Comparison of ENCODE assay signal across 9 mouse cellular contexts in the genomic region with DNA sequence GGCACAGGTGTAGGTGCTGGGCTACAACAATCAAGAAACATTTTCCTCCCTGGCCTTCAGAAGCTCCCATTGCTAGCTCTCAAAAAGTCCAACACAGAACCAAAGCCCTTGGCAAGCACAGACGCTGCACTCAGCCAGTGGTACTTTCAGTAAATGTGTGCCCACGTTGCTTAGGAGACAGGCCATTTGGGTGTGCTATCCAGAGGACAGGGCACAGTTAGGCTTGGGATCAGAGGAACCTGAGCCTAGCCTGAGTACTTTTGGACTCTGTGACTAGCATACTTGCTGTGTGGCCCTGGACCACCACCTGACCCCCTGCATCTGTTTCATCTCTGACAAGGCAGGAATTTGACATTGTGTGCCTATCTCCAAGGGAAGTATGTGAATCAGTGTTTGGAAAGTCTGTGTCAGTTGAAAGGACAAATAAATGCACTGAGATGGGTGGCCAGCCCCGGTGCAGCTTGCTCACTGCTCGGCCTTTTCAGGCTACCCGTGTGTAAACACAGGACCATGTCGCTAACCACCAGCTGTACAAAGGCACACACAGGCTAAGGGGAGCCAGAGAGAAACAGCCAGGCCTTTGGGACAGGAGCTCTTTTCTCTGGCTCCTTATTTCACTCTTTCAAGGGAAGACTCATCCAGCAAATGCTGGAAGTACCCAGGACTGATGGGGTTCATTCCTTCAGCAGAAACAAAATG. TPM values are rescaled to one million over a fixed set of nuclear protein-coding genes. Genes with fewer than 3 reads are reported as not detected.
DNase-seq lines count a peak whose midpoint lies in the region; ATAC-seq lines count a peak whose summit lies in the region.
"Had no signal": no experiment of that assay in that cellular context is flagged by ENCODE, and none has a peak within 500 bp of the region (broad histone marks: within the 10 kb centered on the region; RNA-seq: fewer than 3 reads in every experiment).

No protein-coding gene starts in this region.

- H3K4me1 ChIP-seq in intestine, embryonic 15.5 days (replicated peaks): no peaks in the 10 kb centered on the region
- 0 out of 2 replicates have a peak, but pooled peaks cover 5% of the 10 kb centered on the region for H3K4me1 ChIP-seq in intestine, embryonic 16.5 days (ENCODE audit: control insufficient read depth, insufficient read depth, low read length)
- H3K4me1 ChIP-seq in neural tube, embryonic 11.5 days (ENCODE audit: control insufficient read depth, insufficient read depth, low read length): no peaks in the 10 kb centered on the region

- WGBS in intestine, embryonic 15.5 days: 25% methylated on average over 6 of the region's 6 CpGs
- WGBS in intestine, embryonic 16.5 days: 23% methylated on average over 6 of the region's 6 CpGs
- 58% methylated on average over 6 of the region's 6 CpGs for WGBS in neural tube, embryonic 11.5 days

- H3K9me3 ChIP-seq in intestine, embryonic 15.5 days: no peaks in the 10 kb centered on the region
- H3K9me3 ChIP-seq in intestine, embryonic 16.5 days (ENCODE audit: control insufficient read depth, low read length): no peaks in the 10 kb centered on the region
- no peaks in the 10 kb centered on the region for H3K9me3 ChIP-seq in neural tube, embryonic 11.5 days (ENCODE audit: control insufficient read depth, low read length)

- ATAC-seq in cerebellum, adult (ENCODE audit: insufficient number of reproducible peaks, low FRiP score, low TSS enrichment): 0 out of 2 replicates have a peak, but pooled peaks have one; percentile 2
- ATAC-seq in intestine, embryonic 15.5 days: peak; percentile 57
- no peak for ATAC-seq in intestine, embryonic 16.5 days
- ATAC-seq in neural tube, embryonic 11.5 days (ENCODE audit: insufficient read depth, low FRiP score, low TSS enrichment): no peak
- ATAC-seq: intestine, postnatal 0 days had no signal

- no peak for DNase-seq in cerebellum, adult 9-10 months
- peak; percentile 18 for DNase-seq in neural tube, embryonic 11.5 days (ENCODE audit: low spot score)
- DNase-seq in neural tube, embryonic 10.5 days (ENCODE audit: extremely low spot score, low spot score): no peak
- DNase-seq in urinary bladder, adult 2 months (ENCODE audit: low spot score): no peak
- no peak for DNase-seq in ovary, postnatal 14 days (ENCODE audit: low spot score)

- H3K27ac ChIP-seq in intestine, embryonic 15.5 days: 0 out of 2 replicates have a peak overlapping the region, but pooled peaks have one; percentile 22
- H3K27ac ChIP-seq in intestine, embryonic 16.5 days (ENCODE audit: low read length): no peak overlapping the region
- H3K27ac ChIP-seq in neural tube, embryonic 11.5 days (ENCODE audit: low read depth, low read length): no peak overlapping the region

- H3K9ac ChIP-seq in intestine, embryonic 15.5 days: no peak overlapping the region
- no peak overlapping the region for H3K9ac ChIP-seq in intestine, embryonic 16.5 days (ENCODE audit: low read depth, low read length)
- no peak overlapping the region for H3K9ac ChIP-seq in neural tube, embryonic 11.5 days (ENCODE audit: low read length)

- H3K4me2 ChIP-seq in intestine, embryonic 15.5 days (replicated peaks): no peak overlapping the region
- no peak overlapping the region for H3K4me2 ChIP-seq in intestine, embryonic 16.5 days (ENCODE audit: low read depth, low read length)
- no peak overlapping the region for H3K4me2 ChIP-seq in neural tube, embryonic 11.5 days (ENCODE audit: low read depth)

- H3K36me3 ChIP-seq in intestine, embryonic 15.5 days: no peaks in the 10 kb centered on the region
- no peaks in the 10 kb centered on the region for H3K36me3 ChIP-seq in intestine, embryonic 16.5 days (ENCODE audit: control insufficient read depth, insufficient read depth, low read length)
- H3K36me3 ChIP-seq in neural tube, embryonic 11.5 days (ENCODE audit: control insufficient read depth, insufficient read depth, low read length): no peaks in the 10 kb centered on the region

- H3K4me3 ChIP-seq in intestine, embryonic 15.5 days (replicated peaks): no peak overlapping the region
- no peak overlapping the region for H3K4me3 ChIP-seq in intestine, embryonic 16.5 days (ENCODE audit: low read length)
- no peak overlapping the region for H3K4me3 ChIP-seq in neural tube, embryonic 11.5 days (ENCODE audit: low read depth, low read length)

- H3K27me3 ChIP-seq in intestine, embryonic 15.5 days (replicated peaks): no peaks in the 10 kb centered on the region
- H3K27me3 ChIP-seq in intestine, embryonic 16.5 days (replicated peaks; ENCODE audit: control insufficient read depth, insufficient read depth, low read length): no peaks in the 10 kb centered on the region
- H3K27me3 ChIP-seq in neural tube, embryonic 11.5 days (ENCODE audit: control insufficient read depth, insufficient read depth, low read length): no peaks in the 10 kb centered on the region

RNA-seq across cellular contexts. Expression of a gene that starts 35.9 kb away (rescaled TPM):
- polyA plus RNA-seq in intestine, embryonic 15.5 days (2015; fragmentation: Nextera tagmentation; extraction: Ambion mirVana): 39.0 and 45.6 TPM in 2 replicates
- 39.5 and 41.9 TPM in 2 replicates for polyA plus RNA-seq in intestine, embryonic 16.5 days (2015; fragmentation: Nextera tagmentation; extraction: Ambion mirVana)
- 33.3 and 36.9 TPM in 2 replicates for polyA plus RNA-seq in neural tube, embryonic 11.5 days (2014; fragmentation: Nextera tagmentation; extraction: Ambion mirVana)
- 16.2 and 27.5 TPM in 2 replicates for polyA plus RNA-seq in urinary bladder, adult 2 months (2012; rRNA removed)

Comparison
In these comparisons a context has a peak if more than half of its experiments do, and no peak if none do; other contexts are left out.
1. ATAC-seq: peak in cerebellum, adult (single experiment) and intestine, embryonic 15.5 days (single experiment); none in intestine, embryonic 16.5 days (single experiment) and neural tube, embryonic 11.5 days (single experiment).